Mouse (Mus musculus) CH12.LX (cell line): Measurements from ENCODE around the gene Proca1. TPM values are rescaled to one million over a fixed set of nuclear protein-coding genes. Genes with fewer than 3 reads are reported as not detected.

ENCODE experiments used
- DNase-seq: peaks from one replicate; pipeline ENCODE4 v3.0.0-alpha.2; 2013; ENCODE audit errors: extremely low read depth
- H3K27ac ChIP-seq: 2 replicates; pipeline ENCODE4 v1.5.1; 2012; ENCODE audit warnings: low read depth, mild to moderate bottlenecking, control low read depth, moderate library complexity; ENCODE audit not compliant: insufficient read depth
- H3K27me3 ChIP-seq: replicated peaks from 2 replicates; pipeline ENCODE3; 2012; ENCODE audit warnings: inconsistent platforms
- H3K36me3 ChIP-seq, 2 experiments: replicated peaks in 1 of 2; 2 replicates each; pipeline versions ENCODE3 to v1.6.1; 2012; ENCODE audit warnings: inconsistent platforms in 1 of 2, low read length in 1 of 2, mild to moderate bottlenecking in 1 of 2, mixed read lengths in 1 of 2, moderate library complexity in 1 of 2; ENCODE audit not compliant: control insufficient read depth in 1 of 2, insufficient read depth in 1 of 2
- H3K4me1 ChIP-seq, 2 experiments: 2 replicates each; pipeline ENCODE4 v1.6.1; 2012; ENCODE audit warnings: inconsistent platforms in 1 of 2, moderate library complexity in 1 of 2; ENCODE audit not compliant: insufficient read depth in 2 of 2, control insufficient read depth in 1 of 2
- H3K4me2 ChIP-seq: 2 replicates; pipeline ENCODE4 v1.6.1; 2012; ENCODE audit warnings: low read depth, mild to moderate bottlenecking, control low read depth; ENCODE audit not compliant: poor library complexity, insufficient read depth, severe bottlenecking
- H3K4me3 ChIP-seq, 3 experiments: fragments of 150-350 bp in 1 of 3; sonication (generic) in 1 of 3; replicated peaks in 1 of 3; 2 replicates each; pipeline versions ENCODE3 to v1.5.1; 2011 to 2012; ENCODE audit warnings: low read depth in 2 of 3, low read length in 2 of 3, mild to moderate bottlenecking in 2 of 3, moderate library complexity in 2 of 3, control low read depth in 1 of 3, improper control_type of control experiment in 1 of 3, inconsistent platforms in 1 of 3, mixed read lengths in 1 of 3; ENCODE audit not compliant: poor library complexity in 1 of 3
- H3K79me2 ChIP-seq: replicated peaks from 2 replicates; pipeline ENCODE4 v1.6.1; 2012; ENCODE audit warnings: mild to moderate bottlenecking, moderate library complexity; ENCODE audit not compliant: control insufficient read depth, poor library complexity, insufficient read depth, severe bottlenecking; ENCODE audit errors: extremely low read depth
- H3K9ac ChIP-seq: 2 replicates; pipeline ENCODE4 v1.6.1; 2012; ENCODE audit warnings: low read depth, mild to moderate bottlenecking, control low read depth, moderate library complexity; ENCODE audit not compliant: insufficient read depth
- H3K9me3 ChIP-seq: replicated peaks from 2 replicates; pipeline ENCODE3; 2012; ENCODE audit warnings: low read length, inconsistent platforms, mixed read lengths
- BHLHE40 ChIP-seq: IDR thresholded peaks from 2 replicates; pipeline ENCODE4 v1.6.1; 2011; ENCODE audit warnings: mild to moderate bottlenecking, low read depth, low read length, improper control_type of control experiment
- CHD1 ChIP-seq: IDR thresholded peaks from 2 replicates; pipeline ENCODE4 v1.6.1; 2012; ENCODE audit warnings: low read depth, low read length, improper control_type of control experiment, inconsistent platforms
- CHD2 ChIP-seq: IDR thresholded peaks from 2 replicates; pipeline ENCODE4 v1.6.1; 2011; ENCODE audit warnings: low read length, improper control_type of control experiment
- CTCF ChIP-seq, 2 experiments: IDR thresholded peaks in 1 of 2; conservative IDR thresholded peaks in 1 of 2; 2 replicates each; pipeline ENCODE4 v1.5.1; 2011 to 2012; ENCODE audit warnings: low read depth in 2 of 2, low read length in 2 of 2, improper control_type of control experiment in 1 of 2, inconsistent platforms in 1 of 2, mild to moderate bottlenecking in 1 of 2, moderate library complexity in 1 of 2
- E2F4 ChIP-seq: IDR thresholded peaks from 2 replicates; pipeline ENCODE4 v1.6.1; 2011; ENCODE audit warnings: low read depth, low read length, improper control_type of control experiment; ENCODE audit not compliant: insufficient replicate concordance
- ELF1 ChIP-seq: IDR thresholded peaks from 2 replicates; pipeline ENCODE4 v1.6.1; 2014; ENCODE audit warnings: low read depth, mild to moderate bottlenecking, inconsistent platforms, low read length, improper control_type of control experiment
- EP300 ChIP-seq: IDR thresholded peaks from 2 replicates; pipeline ENCODE4 v1.6.1; 2011; ENCODE audit warnings: low read length, improper control_type of control experiment
- ETS1 ChIP-seq: conservative IDR thresholded peaks from 2 replicates; pipeline ENCODE4 v1.6.1; 2012; ENCODE audit warnings: low read depth, mild to moderate bottlenecking, inconsistent platforms, low read length, improper control_type of control experiment, moderate library complexity
- IRF4 ChIP-seq: IDR thresholded peaks from 2 replicates; pipeline ENCODE4 v1.6.1; 2014; ENCODE audit warnings: low read depth, mild to moderate bottlenecking, inconsistent platforms, low read length, improper control_type of control experiment
- JUND ChIP-seq: conservative IDR thresholded peaks from 2 replicates; pipeline ENCODE4 v1.6.1; 2011; ENCODE audit warnings: low read depth, low read length, improper control_type of control experiment
- KAT2A ChIP-seq: IDR thresholded peaks from 2 replicates; pipeline ENCODE4 v1.6.1; 2012; ENCODE audit warnings: low read length, improper control_type of control experiment, inconsistent platforms; ENCODE audit not compliant: insufficient replicate concordance
- MAX ChIP-seq: IDR thresholded peaks from 2 replicates; pipeline ENCODE4 v1.6.1; 2011; ENCODE audit warnings: low read length, improper control_type of control experiment
- MAZ ChIP-seq: IDR thresholded peaks from 2 replicates; pipeline ENCODE4 v1.6.1; 2012; ENCODE audit warnings: low read depth, mild to moderate bottlenecking, inconsistent platforms, low read length, improper control_type of control experiment, moderate library complexity
- MEF2A ChIP-seq: IDR thresholded peaks from 2 replicates; pipeline ENCODE4 v1.6.1; 2014; ENCODE audit warnings: low read depth, mild to moderate bottlenecking, inconsistent platforms, low read length, improper control_type of control experiment, borderline replicate concordance
- MXI1 ChIP-seq: IDR thresholded peaks from 2 replicates; pipeline ENCODE4 v1.6.1; 2011; ENCODE audit warnings: mild to moderate bottlenecking, low read depth, low read length, improper control_type of control experiment
- MYC ChIP-seq: IDR thresholded peaks from 2 replicates; pipeline ENCODE4 v1.6.1; 2011; ENCODE audit warnings: low read depth, mild to moderate bottlenecking, improper control_type of control experiment, low read length
- NRF1 ChIP-seq: IDR thresholded peaks from 2 replicates; pipeline ENCODE4 v1.6.1; 2014; ENCODE audit warnings: low read depth, mild to moderate bottlenecking, inconsistent platforms, low read length, improper control_type of control experiment, moderate library complexity
- PAX5 ChIP-seq: IDR thresholded peaks from 2 replicates; pipeline ENCODE4 v1.6.1; 2012; ENCODE audit warnings: low read length, inconsistent platforms, mixed read lengths
- POLR2A ChIP-seq: IDR thresholded peaks from 2 replicates; pipeline ENCODE4 v1.6.1; 2011; ENCODE audit warnings: low read depth, mild to moderate bottlenecking, improper control_type of control experiment, low read length
- POLR2AphosphoS2 ChIP-seq: IDR thresholded peaks from 2 replicates; pipeline ENCODE4 v1.6.1; 2011; ENCODE audit warnings: low read depth, low read length, improper control_type of control experiment
- RAD21 ChIP-seq: IDR thresholded peaks from 2 replicates; pipeline ENCODE4 v1.6.1; 2011; ENCODE audit warnings: low read depth, mild to moderate bottlenecking, low read length, improper control_type of control experiment, moderate library complexity
- SIN3A ChIP-seq: IDR thresholded peaks from 2 replicates; pipeline ENCODE4 v1.6.1; 2012; ENCODE audit warnings: low read length, improper control_type of control experiment, inconsistent platforms
- SMC3 ChIP-seq: IDR thresholded peaks from 2 replicates; pipeline ENCODE4 v1.6.1; 2011; ENCODE audit warnings: low read depth, low read length, improper control_type of control experiment
- TBP ChIP-seq: conservative IDR thresholded peaks from 2 replicates; pipeline ENCODE4 v1.6.1; 2011; ENCODE audit warnings: low read depth, low read length, improper control_type of control experiment
- TCF12 ChIP-seq: IDR thresholded peaks from 2 replicates; pipeline ENCODE4 v1.6.1; 2014; ENCODE audit warnings: low read depth, mild to moderate bottlenecking, inconsistent platforms, low read length, improper control_type of control experiment
- UBTF ChIP-seq: IDR thresholded peaks from 2 replicates; pipeline ENCODE4 v1.6.1; 2012; ENCODE audit warnings: low read depth, mild to moderate bottlenecking, inconsistent platforms, low read length, improper control_type of control experiment, moderate library complexity
- USF1 ChIP-seq: IDR thresholded peaks from 2 replicates; pipeline ENCODE4 v1.6.1; 2014; ENCODE audit warnings: low read depth, mild to moderate bottlenecking, inconsistent platforms, low read length, improper control_type of control experiment
- ZC3H11A ChIP-seq: IDR thresholded peaks from 2 replicates; pipeline ENCODE4 v1.6.1; 2012; ENCODE audit warnings: low read depth, mild to moderate bottlenecking, inconsistent platforms, low read length, improper control_type of control experiment
- ZKSCAN1 ChIP-seq: IDR thresholded peaks from 2 replicates; pipeline ENCODE4 v1.6.1; 2012; ENCODE audit warnings: low read depth, inconsistent platforms, low read length, improper control_type of control experiment, borderline replicate concordance
- ZMIZ1 ChIP-seq: IDR thresholded peaks from 2 replicates; pipeline ENCODE4 v1.6.1; 2012; ENCODE audit warnings: low read depth, mild to moderate bottlenecking, inconsistent platforms, low read length, improper control_type of control experiment
- ZNF384 ChIP-seq: IDR thresholded peaks from 2 replicates; pipeline ENCODE4 v1.6.1; 2012; ENCODE audit warnings: low read depth, low read length, improper control_type of control experiment, inconsistent platforms
- dilution Hi-C: fragments of 300-500 bp; cut with MboI; formaldehyde crosslinking; loops from 2 replicates; pipeline ENCODE4 v1.14.3; 2020; ENCODE audit warnings: low sequenced_read_pairs; ENCODE audit not compliant: extremely low pct_unique_long_range_greater_than_20kb, extremely low pct_ligation_motif_present
- in situ Hi-C: fragments of 300-500 bp; cut with MboI; formaldehyde crosslinking; loops from 3 replicates; pipeline ENCODE4 v1.14.3; 2019; ENCODE audit warnings: low sequenced_read_pairs, low pct_ligation_motif_present, low pct_unique_long_range_greater_than_20kb, mixed read lengths
- polyA plus RNA-seq: library from polyadenylated mRNA; unstranded; fragments of >175 nt; gene quantifications from 2 replicates; pipeline ENCODE4 v1.2.1, GENCODE M21; 2012; ENCODE audit warnings: low read depth; ENCODE audit not compliant: insufficient read length
- total RNA-seq, 2 experiments: library from RNA; depleted of rRNA; stranded (reverse); fragments of 300-350 nt in 1 of 2; fragments of >200 nt in 1 of 2; gene quantifications; 2 replicates each; pipeline ENCODE4 v1.2.3; 2012 to 2014

The Proca1 gene
- total and polyA plus RNA-seq, 3 experiments: 0.40 TPM; not detected in 2

- in situ Hi-C loops: no loop called here
- peak overlapping the region; percentile 91; the same call in 1 of the 2 replicates for H3K27ac ChIP-seq
- no peak for DNase-seq
- peaks cover 44 to 59% of the 10 kb centered on the region in 2 experiments for H3K36me3 ChIP-seq
- dilution Hi-C loops: no loop called here
- H3K27me3 ChIP-seq: no peaks in the 10 kb centered on the region
- H3K9me3 ChIP-seq: no peaks in the 10 kb centered on the region
- peaks cover 33% of the 10 kb centered on the region for H3K79me2 ChIP-seq
- peak overlapping the region in 2 of 3 experiments; percentile 73 to 97 for H3K4me3 ChIP-seq
- H3K9ac ChIP-seq: peak overlapping the region; percentile 68
- H3K4me2 ChIP-seq: peak overlapping the region; percentile 79
- peaks cover 24 to 53% of the 10 kb centered on the region in 2 experiments for H3K4me1 ChIP-seq
- TF ChIP-seq ZKSCAN1 (no peak), CTCF (conservative IDR thresholded peaks at IDR 0.05 in 1 of 2, IDR thresholded peaks at IDR 0.05 in 1 of 2; ENCODE audit: low read depth in 2 of 2, low read length in 2 of 2) (no peak), TCF12 (peak; percentile 74), POLR2AphosphoS2 (peak; percentile 12; the same call in 1 of the 2 replicates), CHD2 (peak; percentile 20; the same call in 1 of the 2 replicates), EP300 (0 out of 2 replicates have a peak, but pooled peaks have one; percentile 12), ZC3H11A (no peak)
Observed at GRCm38 (mm10) chr11:78162504-78162903, 30.7 kb upstream of the Proca1 start.

GRCm38 (mm10) chr11:78163045-78163444 is 30.1 kb upstream of the Proca1 start:
- Histone ChIP-seq H3K9me3 (no peaks in the 10 kb centered on the region), H3K4me2 (peak overlapping the region; percentile 79), H3K4me1 (peaks cover 24 to 58% of the 10 kb centered on the region in 2 experiments), H3K4me3 (peak overlapping the region; percentile 73 to 97 (median 96)), H3K79me2 (peaks cover 33% of the 10 kb centered on the region), H3K36me3 (peaks cover 38 to 58% of the 10 kb centered on the region in 2 experiments), H3K9ac (peak overlapping the region; percentile 68), H3K27me3 (no peaks in the 10 kb centered on the region), H3K27ac (peak overlapping the region; percentile 91)
- in situ Hi-C loops (no loop called here), dilution Hi-C loops (no loop called here)
- DNase-seq: peak; percentile 72
- TF ChIP-seq IRF4 (peak; percentile 71; the same call in 1 of the 2 replicates), MAX (no peak), MYC (no peak), ZKSCAN1 (no peak), JUND (no peak), TBP (0 out of 2 replicates have a peak, but pooled peaks have one; percentile 33), ZNF384 (no peak), ZMIZ1 (peak; percentile 21; the same call in 1 of the 2 replicates), UBTF (0 out of 2 replicates have a peak, but pooled peaks have one; percentile 18), E2F4 (no peak), ELF1 (peak; percentile 80), POLR2AphosphoS2 (peak; percentile 17; the same call in 1 of the 2 replicates), CHD2 (no peak), SIN3A (peak; percentile 66), CHD1 (no peak), USF1 (no peak), MXI1 (peak; percentile 37; the same call in 1 of the 2 replicates), SMC3 (no peak), POLR2A (no peak; the same call in 1 of the 2 replicates), CTCF (conservative IDR thresholded peaks at IDR 0.05 in 1 of 2, IDR thresholded peaks at IDR 0.05 in 1 of 2; ENCODE audit: low read depth in 2 of 2, low read length in 2 of 2) (no peak), PAX5 (no peak), EP300 (peak; percentile 67; the same call in 1 of the 2 replicates), BHLHE40 (0 out of 2 replicates have a peak, but pooled peaks have one; percentile 21), MAZ (no peak; the same call in 1 of the 2 replicates), NRF1 (no peak), KAT2A (no peak), MEF2A (no peak; the same call in 1 of the 2 replicates), TCF12 (peak; percentile 50; the same call in 1 of the 2 replicates), RAD21 (no peak), ETS1 (peak; percentile 19)
